Mouse (Mus musculus) layer of hippocampus, adult 2 months (tissue): ENCODE measurements around the gene Gsc. TPM values are rescaled to one million over a fixed set of nuclear protein-coding genes. Genes with fewer than 3 reads are reported as not detected.

Experiments
- DNase-seq, 2 experiments: peaks; one replicate each; pipeline ENCODE4 v3.0.0; 2022; ENCODE audit warnings: low spot score in 2 of 2
- H3K27ac ChIP-seq: fragments of 200-600 bp; 2 replicates; pipeline ENCODE4 v1.8.1; 2022
- H3K4me3 ChIP-seq: fragments of 200-600 bp; 2 replicates; pipeline ENCODE4 v1.8.1; 2022; ENCODE audit warnings: mild to moderate bottlenecking
- CTCF ChIP-seq: fragments of 200-600 bp; conservative IDR thresholded peaks from 2 replicates; pipeline ENCODE4 v1.8.1; 2022; ENCODE audit warnings: antibody characterized with exemption, mild to moderate bottlenecking, moderate library complexity
- long read RNA-seq, 2 experiments: library from polyadenylated mRNA; stranded (forward); transcript quantifications; one replicate each; pipeline ENCODE4 v2.0.0; 2021; ENCODE audit warnings: borderline mapping rate in 2 of 2
- total RNA-seq, 2 experiments: library from RNA; stranded (reverse); gene quantifications; 2 replicates each; pipeline ENCODE4 v1.2.3; 2021

Gene Gsc
- total RNA-seq = not detected
- long read RNA-seq, experiment 1 = 0 reads
- long read RNA-seq, experiment 2 = 0 reads

DNA sequence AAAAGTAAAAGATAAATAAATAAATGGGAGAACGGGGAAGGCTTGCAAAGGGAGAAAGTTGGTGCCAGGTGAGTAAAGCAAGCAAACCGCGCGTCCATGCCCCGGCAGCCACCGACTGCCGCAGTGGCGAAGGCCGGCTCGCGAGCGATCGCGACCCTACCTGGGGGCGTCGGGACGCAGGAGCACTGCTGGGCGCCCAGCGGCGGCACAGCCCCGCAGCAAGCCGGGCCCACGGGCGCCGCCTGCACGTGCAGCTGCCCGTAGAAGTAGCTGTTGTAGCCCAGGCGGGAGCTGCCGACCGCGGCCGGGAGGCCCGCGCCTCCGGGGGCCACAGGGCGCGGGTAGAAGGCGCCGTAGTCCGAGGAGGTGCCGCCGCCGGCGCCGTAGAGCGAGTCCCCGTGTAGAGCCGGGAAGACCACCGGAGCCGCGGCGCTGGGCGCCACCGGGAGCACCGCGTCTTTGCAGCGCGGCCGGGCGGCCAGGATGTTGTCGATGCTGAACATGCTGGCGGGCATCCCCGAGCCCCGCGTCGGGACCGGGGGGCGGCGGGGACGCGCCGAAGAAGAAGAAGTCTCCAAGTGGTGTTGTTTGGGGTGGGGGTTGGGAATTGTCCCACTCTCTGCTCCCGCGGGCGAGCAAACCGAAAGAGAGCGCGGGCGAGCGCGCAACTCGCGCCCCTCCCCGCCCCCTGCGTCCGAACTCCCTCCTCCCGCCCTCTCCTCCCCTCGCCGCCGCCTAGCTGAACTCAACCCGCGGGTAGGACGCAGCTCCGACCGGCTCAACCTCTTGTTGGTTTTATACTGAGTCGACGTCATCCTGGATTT, at the start of gene Gsc:
TSS of gene Gsc (minus strand) at position 730 of the 824 bp plus-strand sequence.
- no peak for DNase-seq
- TF ChIP-seq CTCF = no peak
- Histone ChIP-seq H3K4me3 (peak within 1 kb of the TSS; percentile 40), H3K27ac (no peak within 1 kb of the TSS)

DNA sequence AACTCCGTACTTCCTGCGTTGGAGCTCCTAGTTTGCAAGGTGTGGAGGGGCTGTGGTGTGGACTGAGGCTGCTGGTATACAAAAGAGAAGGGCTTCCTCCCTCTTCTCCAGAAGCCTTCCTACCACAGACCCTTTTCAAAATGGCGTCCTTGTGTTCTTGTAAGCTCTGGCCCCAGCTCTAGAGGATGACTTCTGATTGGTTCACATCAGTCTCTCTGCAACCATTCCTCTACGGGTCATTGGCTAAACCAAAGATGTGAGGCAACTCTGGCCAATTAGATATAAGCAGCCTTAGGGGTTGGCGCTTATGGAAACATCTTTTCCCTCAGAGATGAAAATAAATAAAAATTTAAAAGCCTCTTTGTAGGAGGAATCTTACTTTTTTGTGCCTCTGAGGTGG, 46.6 kb upstream of the Gsc start:
- TF ChIP-seq CTCF = no peak
- H3K27ac ChIP-seq = no peak overlapping the region
- H3K4me3 ChIP-seq = no peak overlapping the region
- DNase-seq = no peak

DNA sequence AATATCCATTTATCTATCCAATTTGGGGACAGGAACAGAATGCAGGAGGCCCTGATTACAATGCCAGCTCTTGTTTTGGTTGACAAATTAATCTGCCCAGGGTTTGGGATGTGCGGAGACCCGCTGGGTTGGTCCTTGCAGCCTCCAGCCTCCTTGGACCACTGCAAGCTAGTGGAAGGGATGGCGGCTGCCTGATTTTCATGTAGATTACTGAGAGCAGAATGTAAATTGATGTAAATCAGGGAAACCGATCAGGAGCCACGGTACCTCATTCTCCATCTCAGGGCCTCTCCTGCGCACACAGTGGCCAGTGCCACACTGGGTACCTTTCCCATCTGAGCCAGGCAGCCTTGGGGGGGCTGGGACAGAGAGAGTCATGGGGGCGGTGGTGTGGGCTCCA, 34.8 kb upstream of the Gsc start:
- Histone ChIP-seq H3K27ac (no peak overlapping the region), H3K4me3 (no peak overlapping the region)
- DNase-seq = no peak
- no peak for TF ChIP-seq CTCF

DNA sequence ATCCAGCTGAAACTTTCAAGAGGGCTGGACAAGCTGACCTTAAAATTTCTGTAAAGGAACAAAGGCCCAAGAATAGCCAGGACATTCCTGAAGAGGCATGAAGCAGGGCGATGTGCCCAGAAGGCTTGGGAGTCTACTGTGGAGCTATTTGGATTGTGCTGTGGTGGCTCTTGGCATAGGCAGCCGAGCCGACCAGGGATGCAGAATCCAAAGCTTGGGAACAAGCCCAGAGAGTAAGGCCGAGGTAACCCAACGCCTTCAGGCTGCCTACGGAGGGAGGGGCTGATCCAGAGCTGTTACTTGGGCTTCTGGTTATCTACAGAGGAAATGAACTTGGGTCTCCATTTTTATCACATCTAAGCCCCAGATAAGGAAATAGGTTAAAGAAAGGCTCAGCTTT, 18.9 kb upstream of the Gsc start:
- TF ChIP-seq CTCF = no peak
- no peak overlapping the region for H3K27ac ChIP-seq
- no peak for DNase-seq
- H3K4me3 ChIP-seq = no peak overlapping the region

DNA sequence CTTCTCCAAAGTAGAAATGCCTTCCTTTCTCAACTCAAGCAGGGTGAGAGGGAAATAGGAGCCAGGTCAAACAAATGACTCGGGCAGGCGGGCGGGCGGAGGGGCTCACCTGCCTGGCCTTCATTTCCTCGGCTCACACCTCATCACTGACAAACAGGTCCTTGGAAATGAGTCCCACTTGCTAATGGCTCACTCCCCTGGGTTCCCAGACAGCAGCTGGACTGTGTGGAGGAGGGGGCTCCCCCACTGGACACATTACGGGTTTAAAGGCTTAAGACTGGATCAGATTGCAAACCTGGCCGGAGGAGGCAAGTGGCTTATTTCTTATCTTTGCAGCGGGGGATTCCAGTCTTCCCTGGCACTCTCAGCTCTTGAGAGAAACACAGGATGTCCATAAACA, 13.1 kb upstream of the Gsc start:
- TF ChIP-seq CTCF = no peak
- Histone ChIP-seq H3K4me3 (no peak overlapping the region), H3K27ac (no peak overlapping the region)
- no peak for DNase-seq

DNA sequence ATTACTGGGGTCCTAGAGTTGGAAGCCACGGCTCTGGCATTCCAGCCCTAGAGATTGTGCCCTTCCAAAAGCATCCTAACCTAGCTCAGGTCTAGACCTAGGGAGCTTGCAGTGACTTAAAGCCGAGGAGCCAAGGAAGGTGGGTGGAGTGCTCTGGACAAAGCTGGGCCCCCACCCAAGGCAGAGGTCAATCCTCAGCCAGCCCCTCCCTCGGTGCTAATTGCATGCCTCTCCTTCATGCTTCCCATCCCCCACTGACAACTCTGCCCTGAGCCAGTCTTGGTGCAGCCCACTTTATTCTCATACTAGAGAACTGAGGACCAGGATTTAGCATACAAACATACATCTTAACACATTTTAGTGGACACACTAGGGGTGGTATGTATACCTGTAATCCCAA, 12.0 kb upstream of the Gsc start:
- Histone ChIP-seq H3K4me3 (no peak overlapping the region), H3K27ac (no peak overlapping the region)
- no peak for DNase-seq
- no peak for TF ChIP-seq CTCF

DNA sequence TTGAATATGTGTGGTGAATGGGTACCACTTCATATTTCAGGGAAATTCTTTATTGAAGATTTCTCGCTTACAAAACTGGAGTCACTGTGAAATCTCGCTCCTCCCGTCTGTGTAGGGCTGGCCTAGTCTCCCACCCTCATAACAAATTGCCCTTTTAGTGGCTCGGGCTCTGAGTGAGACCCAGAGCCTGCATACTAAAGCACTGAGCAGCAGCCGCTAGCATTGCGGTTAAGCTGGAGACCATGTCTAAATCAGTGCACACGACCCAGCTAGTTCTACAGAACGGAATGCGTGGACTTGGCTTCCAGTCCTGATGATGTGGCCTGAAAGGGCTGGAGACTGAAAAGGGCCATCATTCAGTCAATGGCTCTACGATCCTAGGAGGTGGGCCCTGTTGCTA, 7.9 kb upstream of the Gsc start:
- Histone ChIP-seq H3K27ac (no peak overlapping the region), H3K4me3 (no peak overlapping the region)
- no peak for TF ChIP-seq CTCF
- DNase-seq = no peak

DNA sequence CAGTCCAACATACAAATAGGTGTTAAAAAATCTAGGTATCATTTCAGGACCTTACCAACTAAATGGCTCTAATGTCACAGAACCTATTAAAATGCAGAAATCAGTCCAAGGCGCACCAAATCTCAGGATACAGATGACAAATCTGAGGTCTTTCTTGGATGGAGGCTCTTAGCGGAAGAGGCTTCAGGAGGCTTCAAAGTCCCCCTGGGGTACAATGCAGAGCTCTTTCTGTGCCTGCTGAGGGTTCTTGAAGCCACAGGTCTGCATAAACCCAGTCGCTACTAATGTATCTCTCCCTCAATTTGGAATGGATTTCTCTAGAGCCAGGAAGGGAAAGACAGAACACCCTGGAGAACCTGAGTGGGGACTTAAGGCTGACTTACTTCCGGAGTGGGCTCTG, 5.1 kb upstream of the Gsc start:
- Histone ChIP-seq H3K27ac (no peak overlapping the region), H3K4me3 (no peak overlapping the region)
- TF ChIP-seq CTCF = no peak
- no peak for DNase-seq

DNA sequence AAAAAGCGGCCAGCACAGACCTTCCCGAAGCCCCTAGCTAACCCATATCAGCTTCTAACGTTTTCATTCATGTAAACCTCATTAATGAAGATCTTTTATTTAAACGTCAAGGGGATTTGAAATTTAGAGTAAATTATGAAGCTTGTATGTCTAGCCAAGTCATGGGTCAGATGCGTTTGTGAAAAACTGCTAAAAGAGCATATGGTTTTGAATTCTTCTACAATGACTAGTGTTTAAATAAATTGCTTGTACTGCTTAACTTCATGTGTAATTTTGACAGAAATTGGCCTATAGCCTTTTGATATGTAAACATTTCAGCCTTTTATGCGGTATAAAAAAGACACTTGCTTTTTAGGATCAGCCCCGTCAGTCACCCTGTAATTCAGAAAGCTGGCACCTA, 4.4 kb upstream of the Gsc start:
- no peak for DNase-seq
- Histone ChIP-seq H3K27ac (no peak overlapping the region), H3K4me3 (no peak overlapping the region)
- no peak for TF ChIP-seq CTCF

DNA sequence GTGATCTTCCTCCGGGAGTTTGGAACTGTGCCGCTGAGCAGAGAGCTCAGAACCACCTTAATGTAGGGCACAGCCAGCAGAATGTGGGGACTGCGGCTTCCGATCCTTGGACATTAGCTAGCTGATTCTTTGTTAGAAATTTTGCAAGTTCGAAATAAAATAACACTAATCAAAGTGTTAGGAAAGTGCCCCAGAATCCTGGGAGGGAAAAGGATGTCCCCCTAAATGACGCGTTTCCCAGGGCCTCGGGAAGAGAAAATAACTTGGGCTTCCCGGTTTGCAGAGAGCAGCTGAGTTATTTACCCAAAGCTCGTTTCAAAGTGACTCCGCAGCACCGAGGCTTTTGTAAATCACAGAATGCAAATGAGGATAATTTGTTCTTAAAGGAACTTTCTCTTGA, 3.9 kb upstream of the Gsc start:
- TF ChIP-seq CTCF = no peak
- Histone ChIP-seq H3K27ac (no peak overlapping the region), H3K4me3 (no peak overlapping the region)
- no peak for DNase-seq

DNA sequence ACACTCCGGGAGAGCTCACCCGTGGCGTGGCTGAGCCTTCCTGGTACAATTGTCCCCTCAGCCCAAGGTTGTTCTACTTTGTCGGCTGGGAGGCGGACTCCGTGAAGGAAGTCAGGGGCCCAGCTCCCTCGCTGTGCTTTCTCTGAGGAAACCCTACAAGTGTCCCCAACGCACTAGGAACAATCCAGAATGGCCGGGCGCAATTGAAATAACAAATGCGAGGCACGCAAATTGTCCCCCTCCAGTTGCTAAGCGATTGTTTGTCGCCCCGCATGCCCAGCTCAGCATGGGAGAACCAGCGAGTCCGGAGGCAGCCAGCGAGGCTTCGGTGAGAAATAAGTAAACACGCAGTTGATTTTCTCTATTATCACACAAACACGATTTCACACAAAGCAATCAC, 2.8 kb upstream of the Gsc start:
- DNase-seq = no peak
- H3K27ac ChIP-seq = no peak overlapping the region
- H3K4me3 ChIP-seq = no peak overlapping the region
- TF ChIP-seq CTCF = no peak

DNA sequence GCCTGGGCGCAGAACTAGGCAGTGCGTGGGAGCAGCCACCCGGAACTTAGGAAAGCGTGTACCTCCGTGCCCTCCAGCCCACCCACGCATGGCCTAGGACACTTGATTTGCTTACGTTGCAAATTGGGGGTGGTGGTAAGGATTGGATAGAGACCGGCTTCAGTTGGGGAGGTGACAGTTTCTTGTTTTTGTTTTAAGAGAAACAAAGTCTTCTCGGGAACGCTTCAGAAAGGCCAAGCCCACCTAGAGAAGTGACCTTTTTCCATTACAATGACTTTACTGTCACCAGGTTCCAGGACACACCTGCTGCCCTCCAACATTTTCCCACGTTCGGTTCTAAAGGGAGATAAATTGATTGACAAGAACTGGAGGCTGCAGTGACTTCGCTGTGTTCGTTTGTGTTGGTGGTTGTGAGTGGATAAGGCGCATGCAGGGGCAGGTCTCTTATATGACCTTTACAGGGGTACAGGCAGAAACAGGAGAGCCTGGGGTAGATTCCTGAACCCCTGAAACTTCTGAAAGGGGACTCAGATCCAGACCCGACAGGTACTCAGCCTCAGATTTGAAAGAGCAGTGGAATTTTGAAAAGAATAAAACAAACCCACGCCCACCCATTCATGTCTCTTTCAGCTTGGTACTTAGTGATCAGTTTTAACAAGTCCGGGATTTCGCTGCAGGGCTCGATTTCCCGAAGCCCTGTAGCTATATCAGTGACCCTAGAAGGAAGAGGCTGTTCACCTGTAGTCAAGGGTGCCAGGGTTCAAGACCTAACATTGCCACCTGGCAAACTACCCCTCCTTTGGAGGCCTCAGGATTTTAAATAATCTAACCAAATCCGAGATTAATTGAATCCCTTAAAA, 2.0 kb upstream of the Gsc start:
- no peak for DNase-seq
- Histone ChIP-seq H3K27ac (no peak overlapping the region), H3K4me3 (no peak overlapping the region)
- TF ChIP-seq CTCF = no peak

DNA sequence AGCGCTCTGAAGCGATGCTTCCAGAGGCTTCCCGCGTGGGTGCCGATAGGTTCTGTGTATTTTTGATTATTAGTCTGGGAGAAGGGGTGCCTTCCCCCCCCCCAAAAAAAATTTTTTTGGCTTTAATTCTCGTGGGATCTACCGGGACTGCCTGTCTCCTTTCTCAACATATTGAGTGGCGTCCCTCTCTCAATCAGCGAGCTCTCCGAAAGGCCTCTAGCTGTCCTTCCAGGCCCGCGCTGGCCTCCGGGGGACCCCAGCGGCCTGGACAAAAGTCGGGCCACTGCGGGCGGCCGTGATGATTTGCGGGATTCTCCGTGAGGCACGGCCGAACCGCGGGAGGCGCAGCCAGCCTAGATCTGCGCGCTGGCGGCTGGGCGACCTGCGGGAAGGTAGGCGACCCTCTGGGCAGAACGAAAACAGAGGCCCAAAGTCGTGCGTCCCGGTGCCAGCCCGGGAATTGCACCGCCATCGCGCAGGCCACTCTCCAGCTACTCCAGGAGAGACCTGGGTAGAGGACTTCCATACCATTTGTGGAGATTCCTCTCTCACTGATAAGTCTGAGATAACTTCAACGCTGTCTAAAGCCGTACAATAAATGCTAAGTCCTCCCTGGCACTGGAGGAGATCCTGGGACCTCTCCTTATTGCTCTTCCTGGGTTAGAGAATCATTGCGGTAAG, 1.2 kb upstream of the Gsc start:
- H3K4me3 ChIP-seq = no peak overlapping the region
- H3K27ac ChIP-seq = no peak overlapping the region
- DNase-seq = no peak
- TF ChIP-seq CTCF = no peak
